ENCODE assay signal across 8 mouse cellular contexts in the genomic region with DNA sequence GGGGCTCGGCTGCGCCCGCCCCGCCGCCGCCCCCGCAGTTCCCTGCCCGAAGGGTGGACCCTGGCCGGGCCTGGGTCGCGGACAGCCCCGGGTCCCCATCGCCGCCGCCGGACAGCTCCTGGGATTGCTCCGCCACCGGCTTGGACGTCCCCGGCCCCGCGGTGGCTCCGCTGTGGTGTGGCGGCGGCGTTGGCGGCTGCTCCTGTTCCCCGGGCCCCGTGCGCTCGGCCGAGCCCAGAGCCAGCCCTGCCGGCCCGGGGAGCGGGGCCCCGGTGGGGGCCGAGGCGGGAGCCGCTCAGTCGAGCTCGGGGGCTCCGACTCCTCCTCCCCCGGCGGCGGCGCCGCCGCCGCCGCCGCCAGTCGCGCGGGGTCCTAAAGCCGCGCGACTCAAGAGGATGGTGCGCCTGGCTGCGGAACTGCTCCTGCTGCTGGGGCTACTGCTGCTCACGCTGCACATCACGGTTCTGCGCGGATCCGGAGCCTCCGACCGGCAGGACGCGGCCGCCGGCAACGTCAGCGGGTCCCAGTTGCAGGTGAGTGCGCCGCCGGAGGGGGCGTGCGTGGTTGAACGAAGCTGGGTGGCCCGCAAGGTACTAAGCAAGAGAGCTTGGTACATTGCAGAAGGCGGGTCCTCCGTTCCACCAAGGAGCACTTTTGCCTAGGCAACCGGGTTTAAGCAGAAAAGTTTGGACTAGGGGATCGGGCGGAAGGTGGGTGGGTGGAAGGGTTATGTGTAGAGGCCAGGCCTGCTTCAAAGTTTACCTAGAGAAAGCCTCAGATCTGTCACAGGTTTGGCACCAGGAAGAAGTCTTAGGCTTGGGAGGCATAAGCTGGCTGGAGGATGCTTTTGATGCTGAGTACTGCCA. TPM values are rescaled to one million over a fixed set of nuclear protein-coding genes. Genes with fewer than 3 reads are reported as not detected.
DNase-seq lines count a peak whose midpoint lies in the region; ATAC-seq lines count a peak whose summit lies in the region.

No protein-coding gene starts in this region.

- peaks cover 21% of the 10 kb centered on the region for H3K4me1 ChIP-seq in hindbrain, embryonic 13.5 days (replicated peaks)

- H3K27me3 ChIP-seq in hindbrain, embryonic 13.5 days: peaks cover 34% of the 10 kb centered on the region

- peak; percentile 79 for DNase-seq in adrenal gland, adult 2 months
- DNase-seq in cerebellum, postnatal 4 days (ENCODE audit: low spot score in 2 of 2): peak; percentile 26 to 41
- DNase-seq in gastrocnemius, adult 18-20 months (ENCODE audit: low spot score): peak; percentile 8
- DNase-seq in layer of hippocampus, postnatal 10 days (ENCODE audit: low spot score in 2 of 2): peak; percentile 43 to 62
- DNase-seq in lung, postnatal 10 days: peak; percentile 66
- peak; percentile 65 to 67 for DNase-seq in right cerebral cortex, postnatal 10 days (ENCODE audit: low spot score in 2 of 2)
- DNase-seq in natural killer cell, adult 2 months (ENCODE audit: low spot score in 2 of 2): no peak

- WGBS in hindbrain, embryonic 13.5 days: under 1% methylated on average over 61 of the region's 84 CpGs

- H3K4me3 ChIP-seq in hindbrain, embryonic 13.5 days: peak overlapping the region; percentile 89

- no peaks in the 10 kb centered on the region for H3K36me3 ChIP-seq in hindbrain, embryonic 13.5 days

- peak overlapping the region; percentile 100 for H3K4me2 ChIP-seq in hindbrain, embryonic 13.5 days

- peak; percentile 92 for ATAC-seq in hindbrain, embryonic 13.5 days (ENCODE audit: low FRiP score)

- H3K9me3 ChIP-seq in hindbrain, embryonic 13.5 days: no peaks in the 10 kb centered on the region

- H3K9ac ChIP-seq in hindbrain, embryonic 13.5 days: peak overlapping the region; percentile 85

- peak overlapping the region; percentile 86 for H3K27ac ChIP-seq in hindbrain, embryonic 13.5 days

RNA-seq across cellular contexts. Expression of a gene that starts 0.5 kb away (rescaled TPM):
- 10 to 100 TPM; 26.0 to 30.1 TPM for total RNA-seq in adrenal gland, adult 2 months (2021)
- 19.1 and 22.0 TPM in 2 replicates for polyA plus RNA-seq in adrenal gland, adult 2 months (2012; rRNA removed)
- under 1 TPM; 0.34 to 0.57 TPM for total RNA-seq in gastrocnemius, adult 18-20 months (2021)
- polyA plus RNA-seq in hindbrain, embryonic 13.5 days (2015; fragmentation: Nextera tagmentation; extraction: Ambion mirVana): 0.73 and 0.85 TPM in 2 replicates
- total RNA-seq in layer of hippocampus, postnatal 10 days (2021): 1 to 10 TPM; 5.1 to 6.1 TPM

Comparison
In these comparisons a context has a peak if more than half of its experiments do, and no peak if none do; other contexts are left out.
1. DNase-seq: peak in adrenal gland, adult 2 months (single experiment), cerebellum, postnatal 4 days (2 of 2), gastrocnemius, adult 18-20 months (single experiment), layer of hippocampus, postnatal 10 days (2 of 2), lung, postnatal 10 days (single experiment) and right cerebral cortex, postnatal 10 days (2 of 2); none in natural killer cell, adult 2 months (0 of 2).